Mouse (Mus musculus) cortical plate, adult 2 months (tissue): ENCODE data around the gene Spag8.

Experiments used
- CTCF ChIP-seq: fragments of 200-500 bp; IDR thresholded peaks from 2 replicates; pipeline ENCODE4 v1.5.1; 2011; ENCODE audit warnings: mild to moderate bottlenecking, control low read depth, low read length; ENCODE audit not compliant: insufficient read depth; ENCODE audit errors: extremely low read depth
- POLR2A ChIP-seq: fragments of 200-500 bp; IDR thresholded peaks from 2 replicates; pipeline ENCODE4 v1.6.1; 2011; ENCODE audit warnings: mild to moderate bottlenecking, low read length, control low read depth; ENCODE audit not compliant: insufficient read depth; ENCODE audit errors: extremely low read depth

- TF ChIP-seq POLR2A (no peak), CTCF (no peak)
Measured at GRCm38 (mm10) chr4:43633296-43633695, 20.1 kb downstream of the Spag8 start.
